Mouse (Mus musculus) limb, embryonic 11.5 days (tissue): ENCODE measurements around the gene Stim1. TPM values are rescaled to one million over a fixed set of nuclear protein-coding genes. Genes with fewer than 3 reads are reported as not detected.
A peak's percentile ranks its signal among the peaks of the same experiment; 100 is the strongest.

ENCODE experiments used
- ATAC-seq: fragments of 200-750 bp; cut with Nextera tagmentation; 2 replicates; pipeline ENCODE4 v1.8.0; 2017; ENCODE audit warnings: low read depth; ENCODE audit not compliant: insufficient number of reproducible peaks, low FRiP score, low TSS enrichment
- DNase-seq: peaks from one replicate; pipeline ENCODE4 v3.0.0-alpha.2; 2015; ENCODE audit warnings: low spot score
- H3K27ac ChIP-seq: fragments of 300-500 bp; sonication (generic); replicated peaks from 2 replicates; pipeline ENCODE4 v1.5.1; 2014; ENCODE audit warnings: low read depth, mild to moderate bottlenecking, low read length
- H3K27me3 ChIP-seq: fragments of 300-500 bp; sonication (generic); 2 replicates; pipeline ENCODE4 v1.6.1; 2014; ENCODE audit warnings: mild to moderate bottlenecking, low read length, mixed read lengths; ENCODE audit not compliant: control insufficient read depth, insufficient read depth
- H3K36me3 ChIP-seq: fragments of 300-500 bp; sonication (generic); 2 replicates; pipeline ENCODE4 v1.6.1; 2014; ENCODE audit warnings: mild to moderate bottlenecking, low read length, moderate library complexity, mixed read lengths; ENCODE audit not compliant: control insufficient read depth, insufficient read depth
- H3K4me1 ChIP-seq: fragments of 300-500 bp; sonication (generic); 2 replicates; pipeline ENCODE4 v1.6.1; 2014; ENCODE audit warnings: low read length, mixed read lengths; ENCODE audit not compliant: control insufficient read depth, insufficient read depth
- H3K4me2 ChIP-seq: fragments of 300-500 bp; sonication (generic); 2 replicates; pipeline ENCODE4 v1.6.1; 2014; ENCODE audit warnings: low read depth, mild to moderate bottlenecking, moderate library complexity; ENCODE audit not compliant: severe bottlenecking
- H3K4me3 ChIP-seq: fragments of 300-500 bp; sonication (generic); 2 replicates; pipeline ENCODE4 v1.5.1; 2014; ENCODE audit warnings: low read depth, low read length
- H3K9ac ChIP-seq: fragments of 300-500 bp; sonication (generic); 2 replicates; pipeline ENCODE4 v1.6.1; 2014; ENCODE audit warnings: mild to moderate bottlenecking, low read length
- H3K9me3 ChIP-seq: fragments of 300-500 bp; sonication (generic); 2 replicates; pipeline ENCODE4 v1.6.1; 2016; ENCODE audit warnings: low read length; ENCODE audit not compliant: control insufficient read depth
- WGBS: fragments of 180-500 bp; shearing (Covaris S2); extraction: QIAGEN DNeasy Blood & Tissue Kit; methylation state at CpG from one replicate; pipeline ENCODE4 v1.1.7; 2014; 5-methylcytosine and 5-hydroxymethylcytosine counted together
- polyA plus RNA-seq: library from polyadenylated mRNA; unstranded; fragments of >200 nt; fragmentation: Nextera tagmentation; extraction: Ambion mirVana; gene quantifications from 2 replicates; pipeline ENCODE4 v1.2.1, GENCODE M21; 2014

The Stim1 gene
- polyA plus RNA-seq, 1 experiment from 2014 or later = 14.2 TPM

GRCm38 (mm10) chr7:102266401-102267042 is 1.1 kb upstream of the Stim1 start:
- Histone ChIP-seq H3K4me3 (no peak overlapping the region), H3K36me3 (no peaks in the 10 kb centered on the region), H3K4me1 (no peaks in the 10 kb centered on the region), H3K27ac (no peak overlapping the region), H3K27me3 (peaks cover 5% of the 10 kb centered on the region; the same call in 1 of the 2 replicates), H3K9ac (no peak overlapping the region), H3K4me2 (no peak overlapping the region), H3K9me3 (no peaks in the 10 kb centered on the region)
- WGBS = 50% methylated on average over 14 of the region's 14 CpGs
- ATAC-seq (no peak; the same call in 1 of the 2 replicates), DNase-seq (no peak)

DNA sequence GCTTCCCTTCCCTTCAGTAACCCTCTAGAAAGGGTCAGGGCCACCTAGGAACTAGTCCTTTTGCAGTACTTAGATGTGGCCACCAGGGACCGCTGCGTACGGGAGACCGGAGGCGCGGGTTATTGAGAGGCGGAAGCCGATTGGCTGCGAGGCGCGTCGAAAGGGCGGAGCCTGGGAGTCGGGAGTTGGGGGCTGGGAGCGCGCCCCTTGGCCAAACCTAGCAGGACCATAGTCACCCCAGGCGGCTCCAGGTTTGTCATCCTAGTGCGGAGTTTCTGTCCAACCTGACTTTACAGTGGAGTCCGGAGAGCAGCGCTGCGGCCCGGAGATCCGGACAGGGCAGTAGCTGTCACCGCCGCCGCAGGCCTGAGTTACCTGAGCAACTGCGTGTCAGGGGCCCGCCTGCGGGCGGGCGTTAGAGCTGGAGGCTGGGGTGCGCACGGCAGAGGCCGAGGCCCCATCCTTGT is 460 bp upstream of the Stim1 start:
- Histone ChIP-seq H3K4me2 (peak overlapping the region; percentile 84), H3K9me3 (no peaks in the 10 kb centered on the region), H3K27me3 (peaks cover 5% of the 10 kb centered on the region; the same call in 1 of the 2 replicates), H3K4me1 (no peaks in the 10 kb centered on the region), H3K4me3 (peak overlapping the region; percentile 64), H3K27ac (no peak overlapping the region), H3K9ac (peak overlapping the region; percentile 49), H3K36me3 (no peaks in the 10 kb centered on the region)
- ATAC-seq (peak; percentile 93), DNase-seq (peak; percentile 96)
- 0% methylated on average over 33 of the region's 34 CpGs for WGBS

DNA sequence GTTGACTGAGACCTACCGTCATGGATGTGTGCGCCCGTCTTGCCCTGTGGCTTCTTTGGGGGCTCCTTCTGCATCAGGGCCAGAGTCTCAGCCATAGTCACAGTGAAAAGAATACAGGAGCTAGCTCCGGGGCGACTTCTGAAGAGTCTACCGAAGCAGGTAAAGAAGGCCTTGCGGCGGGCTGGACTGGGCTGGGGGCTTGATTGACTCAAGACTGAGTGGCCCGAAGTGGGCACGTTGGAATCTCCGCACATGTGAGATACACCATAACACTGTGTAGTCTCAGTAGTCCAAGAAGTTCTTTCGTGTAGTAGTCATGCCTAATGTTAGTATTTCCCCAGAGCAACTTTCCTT is 766 bp downstream of the Stim1 start:
- H3K4me3 ChIP-seq = peak overlapping the region; percentile 64
- no peaks in the 10 kb centered on the region for H3K36me3 ChIP-seq
- ATAC-seq (no peak), DNase-seq (no peak)
- H3K9ac ChIP-seq = peak overlapping the region; percentile 72
- 9% methylated on average over 12 of the region's 12 CpGs for WGBS
- no peak overlapping the region for H3K27ac ChIP-seq
- H3K9me3 ChIP-seq = no peaks in the 10 kb centered on the region
- H3K4me1 ChIP-seq = no peaks in the 10 kb centered on the region
- peaks cover 5% of the 10 kb centered on the region; the same call in 1 of the 2 replicates for H3K27me3 ChIP-seq
- H3K4me2 ChIP-seq = peak overlapping the region; percentile 84

GRCm38 (mm10) chr7:102272422-102272948 is 4.9 kb downstream of the Stim1 start:
- DNase-seq = no peak
- no peak for ATAC-seq
- no peaks in the 10 kb centered on the region for H3K9me3 ChIP-seq
- no peak overlapping the region for H3K9ac ChIP-seq
- H3K4me3 ChIP-seq = no peak overlapping the region
- H3K27me3 ChIP-seq = peaks cover 5% of the 10 kb centered on the region; the same call in 1 of the 2 replicates
- no peak overlapping the region for H3K4me2 ChIP-seq
- no peak overlapping the region for H3K27ac ChIP-seq
- WGBS = 89% methylated on average over 3 of the region's 3 CpGs
- H3K36me3 ChIP-seq = no peaks in the 10 kb centered on the region
- H3K4me1 ChIP-seq = no peaks in the 10 kb centered on the region

DNA sequence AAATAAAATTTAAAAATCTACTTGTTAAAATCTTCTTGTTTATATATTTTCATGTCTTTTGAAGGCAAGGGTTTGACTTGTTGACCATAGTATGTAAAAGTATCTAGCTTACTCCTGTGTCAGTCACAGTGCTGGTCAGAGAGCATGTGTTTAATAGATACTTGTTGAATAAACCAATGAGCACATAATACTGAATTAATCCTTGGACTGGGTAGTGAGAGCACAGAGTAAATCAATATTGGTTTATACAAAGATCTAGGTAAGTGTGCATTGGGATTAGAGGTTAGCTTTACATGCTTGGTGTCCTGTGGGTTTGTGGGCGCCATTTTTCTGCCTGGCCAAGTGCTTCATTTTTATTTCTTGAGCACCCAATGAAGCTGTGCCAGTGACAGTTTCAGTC is 13.8 kb downstream of the Stim1 start:
- Histone ChIP-seq H3K27ac (no peak overlapping the region), H3K4me3 (no peak overlapping the region), H3K4me2 (no peak overlapping the region), H3K9me3 (no peaks in the 10 kb centered on the region), H3K9ac (no peak overlapping the region), H3K4me1 (no peaks in the 10 kb centered on the region), H3K27me3 (no peaks in the 10 kb centered on the region), H3K36me3 (no peaks in the 10 kb centered on the region)
- ATAC-seq = no peak
- DNase-seq = no peak
- 86% methylated on average over 1 of the region's 1 CpGs for WGBS

DNA sequence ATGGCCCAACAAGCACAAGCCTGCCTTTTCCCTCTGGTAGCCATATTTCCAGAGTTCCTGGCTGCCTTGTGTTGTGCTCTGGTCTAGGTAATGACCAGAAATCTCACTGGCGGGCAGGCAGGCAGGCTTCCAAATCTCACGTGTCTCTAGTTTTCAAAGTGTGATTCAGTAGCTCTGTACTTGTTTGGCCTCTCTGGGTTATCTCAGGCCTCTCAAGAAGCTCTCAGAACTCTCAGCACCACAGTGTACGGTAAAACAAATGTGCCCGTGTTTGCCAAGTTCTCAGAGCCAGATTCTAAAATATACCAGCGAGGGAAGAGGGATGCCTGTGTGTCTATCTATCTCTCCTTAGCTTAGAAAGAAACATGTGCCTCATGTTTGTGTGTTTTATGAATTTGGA is 14.7 kb downstream of the Stim1 start:
- WGBS = 86% methylated on average over 5 of the region's 5 CpGs
- no peak for DNase-seq

GRCm38 (mm10) chr7:102289466-102289865 is 21.9 kb downstream of the Stim1 start:
- H3K27me3 ChIP-seq = no peaks in the 10 kb centered on the region
- H3K4me3 ChIP-seq = no peak overlapping the region
- no peak overlapping the region for H3K9ac ChIP-seq
- H3K9me3 ChIP-seq = no peaks in the 10 kb centered on the region
- 79% methylated on average over 6 of the region's 6 CpGs for WGBS
- ATAC-seq (no peak), DNase-seq (no peak)
- H3K27ac ChIP-seq = no peak overlapping the region
- no peaks in the 10 kb centered on the region for H3K36me3 ChIP-seq
- no peaks in the 10 kb centered on the region for H3K4me1 ChIP-seq
- H3K4me2 ChIP-seq = no peak overlapping the region

More for the DNA sequence above, 14.7 kb downstream of the Stim1 start:
- Histone ChIP-seq H3K4me3 (no peak overlapping the region), H3K27ac (no peak overlapping the region), H3K4me2 (no peak overlapping the region), H3K9me3 (no peaks in the 10 kb centered on the region), H3K27me3 (no peaks in the 10 kb centered on the region), H3K36me3 (no peaks in the 10 kb centered on the region), H3K4me1 (no peaks in the 10 kb centered on the region), H3K9ac (no peak overlapping the region)
- no peak for ATAC-seq

DNA sequence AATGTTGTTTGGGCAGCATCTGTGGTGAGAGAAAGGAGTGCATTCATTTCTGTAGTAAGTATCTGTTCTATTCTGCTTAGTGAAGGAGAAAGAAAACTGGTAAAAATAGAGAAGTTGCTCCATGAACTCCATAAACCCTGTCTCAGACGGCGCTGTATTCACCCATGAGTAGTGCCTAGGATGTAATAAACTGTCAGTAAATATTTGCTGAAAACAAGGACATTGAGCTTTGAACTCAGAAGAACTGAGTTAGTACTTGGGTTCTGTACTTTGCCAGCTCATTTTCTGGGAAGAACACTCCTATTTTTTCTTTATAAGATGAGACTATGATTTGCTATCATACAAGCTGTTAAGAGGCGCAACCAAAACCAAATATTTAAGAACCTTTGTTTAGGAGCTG is 24.6 kb downstream of the Stim1 start:
- Histone ChIP-seq H3K9ac (no peak overlapping the region), H3K4me2 (no peak overlapping the region), H3K4me1 (no peaks in the 10 kb centered on the region), H3K9me3 (no peaks in the 10 kb centered on the region), H3K36me3 (no peaks in the 10 kb centered on the region), H3K27ac (no peak overlapping the region), H3K27me3 (no peaks in the 10 kb centered on the region), H3K4me3 (no peak overlapping the region)
- DNase-seq (no peak), ATAC-seq (no peak)
- 79% methylated on average over 3 of the region's 3 CpGs for WGBS
